Mouse (Mus musculus) spleen, adult 18-20 months (tissue): ENCODE measurements around the gene Cops7b.
"Not testable (repeated sequence)": the region's sequence is repeated elsewhere in the genome, so short reads cannot be mapped to it uniquely, and the experiment has no call there.

Source experiments
- DNase-seq, 2 experiments: peaks; one replicate each; pipeline ENCODE4 v3.0.0; 2022; ENCODE audit warnings: mixed read lengths in 2 of 2

Gene Cops7b

DNA sequence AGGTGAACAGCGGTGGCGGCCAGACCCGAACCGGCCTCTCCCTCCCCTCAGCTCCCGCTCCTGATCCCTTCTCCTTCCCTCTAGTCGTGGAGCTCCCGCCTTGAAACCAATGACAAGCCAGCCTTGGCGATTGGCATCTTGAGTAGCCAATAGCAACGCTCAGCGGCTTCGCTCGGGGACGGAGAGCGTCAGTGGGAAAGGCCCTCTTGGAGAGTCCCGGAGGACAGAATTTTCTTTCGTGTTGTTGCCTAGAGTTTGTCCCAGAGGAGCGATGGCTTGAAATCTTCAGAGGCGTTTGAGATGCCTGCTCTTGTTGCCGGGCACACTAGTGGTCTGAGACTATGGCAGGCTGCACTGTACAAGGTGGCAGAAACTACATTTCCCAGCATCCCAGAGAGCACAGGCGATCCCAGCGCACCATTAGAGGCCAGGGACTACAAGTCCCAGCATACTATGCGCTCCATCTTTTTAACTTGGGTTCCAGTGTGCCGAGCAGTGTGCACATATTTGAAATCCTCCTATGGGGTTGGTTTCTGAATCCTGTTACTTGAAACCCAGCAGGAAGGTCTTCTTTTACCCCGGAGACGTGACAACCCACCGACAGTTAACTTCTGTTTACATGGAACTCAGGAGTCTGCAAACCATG lies at the start of gene Cops7b, which contains the start of gene Pde6d:
Cops7b (plus strand) TSS at position 454 of the 646 bp plus-strand sequence.
Pde6d (minus strand) TSS at position 179 of the 646 bp plus-strand sequence.
- DNase-seq = peak; percentile 88 to 91

DNA sequence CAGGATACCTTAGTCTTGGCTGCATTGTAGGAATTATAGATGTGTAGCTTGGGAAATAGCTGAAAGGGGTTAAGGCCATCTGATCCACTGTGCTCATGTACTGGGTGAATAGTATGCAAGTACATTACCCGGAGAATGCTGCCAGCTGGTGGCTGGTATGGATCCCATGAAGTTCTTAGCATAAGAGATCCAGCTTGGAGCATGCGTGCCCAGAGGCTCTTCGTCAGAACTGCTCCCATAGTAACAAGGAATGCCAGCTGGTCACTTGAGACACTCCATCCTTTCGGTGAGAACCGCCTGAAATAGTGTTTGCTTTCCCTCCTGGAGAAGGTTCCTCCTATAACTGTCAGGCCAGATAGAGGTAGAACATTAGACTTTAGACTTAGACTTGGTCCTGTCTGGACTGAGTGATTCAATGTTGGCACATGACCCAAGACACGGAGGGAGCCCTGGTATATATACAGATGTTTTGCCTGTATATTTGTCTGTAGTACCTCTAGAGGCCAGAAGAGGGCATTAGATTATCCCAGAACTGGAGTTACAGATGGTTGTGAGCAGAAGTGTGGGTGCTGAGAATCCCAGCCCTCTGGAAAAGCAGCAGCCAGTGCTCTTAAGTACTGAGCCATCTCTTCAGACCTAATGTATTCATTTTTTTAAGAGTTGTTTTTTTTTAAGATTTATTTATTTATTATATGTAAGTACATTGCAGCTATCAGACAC lies 49.1 kb upstream of the Cops7b start:
- no peak for DNase-seq

DNA sequence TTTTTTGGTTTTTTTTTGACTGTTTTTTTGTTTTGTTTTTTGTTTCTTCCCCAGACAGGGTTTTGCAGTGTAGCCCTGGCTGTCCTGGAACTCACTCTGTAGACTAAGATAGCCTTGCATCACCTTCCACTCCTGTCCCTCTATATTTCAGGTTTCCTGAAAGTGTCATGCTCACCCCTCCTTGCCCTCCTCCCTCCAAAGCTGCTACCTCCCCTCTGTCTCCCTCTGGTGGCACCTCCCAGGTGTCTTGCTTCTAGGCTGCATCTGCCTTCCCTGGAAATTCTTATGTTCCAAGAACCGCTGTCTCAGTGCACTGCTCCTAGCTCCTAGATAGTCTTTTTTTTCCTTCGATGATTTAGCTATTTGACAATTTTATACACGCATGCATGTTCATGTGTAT lies 44.3 kb upstream of the Cops7b start:
- DNase-seq = no peak

DNA sequence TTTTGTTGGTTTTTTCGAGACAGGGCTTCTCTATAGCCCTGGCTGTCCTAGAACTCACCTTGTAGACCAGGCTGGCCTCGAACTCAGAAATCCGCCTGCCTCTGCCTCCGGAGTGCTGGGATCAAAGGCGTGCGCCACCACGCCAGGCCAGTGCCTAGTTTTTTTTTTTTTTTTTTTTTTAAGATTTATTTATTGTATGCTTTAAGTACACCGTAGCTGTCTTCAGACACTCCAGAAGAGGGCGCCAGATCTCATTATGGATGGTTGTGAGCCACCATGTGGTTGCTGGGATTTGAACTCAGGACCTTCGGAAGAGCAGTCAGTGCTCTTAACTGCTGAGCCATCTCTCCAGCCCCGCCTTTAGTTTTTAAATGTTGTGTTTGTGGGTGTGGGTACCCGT lies 43.1 kb upstream of the Cops7b start:
- DNase-seq = not testable (repeated sequence)

DNA sequence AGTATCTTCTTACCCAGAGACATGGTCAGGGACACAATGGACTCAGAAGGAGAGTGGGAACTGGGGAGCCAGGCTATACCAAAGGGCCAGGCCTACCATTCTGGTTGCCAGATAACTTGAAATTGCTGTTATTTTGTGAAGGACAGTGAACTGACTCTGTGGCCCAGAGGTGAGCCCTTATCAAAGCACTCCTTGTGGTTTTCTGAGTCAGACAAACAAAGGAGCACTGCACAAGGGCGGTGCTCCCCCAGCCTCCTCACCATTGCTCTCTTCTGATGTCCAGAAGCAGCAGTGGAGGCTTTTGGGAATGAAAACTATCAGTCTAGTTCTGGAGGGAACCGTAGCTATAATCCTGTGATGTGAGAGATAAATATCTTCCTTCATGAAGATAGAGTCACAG lies 40.1 kb upstream of the Cops7b start:
- DNase-seq = no peak

DNA sequence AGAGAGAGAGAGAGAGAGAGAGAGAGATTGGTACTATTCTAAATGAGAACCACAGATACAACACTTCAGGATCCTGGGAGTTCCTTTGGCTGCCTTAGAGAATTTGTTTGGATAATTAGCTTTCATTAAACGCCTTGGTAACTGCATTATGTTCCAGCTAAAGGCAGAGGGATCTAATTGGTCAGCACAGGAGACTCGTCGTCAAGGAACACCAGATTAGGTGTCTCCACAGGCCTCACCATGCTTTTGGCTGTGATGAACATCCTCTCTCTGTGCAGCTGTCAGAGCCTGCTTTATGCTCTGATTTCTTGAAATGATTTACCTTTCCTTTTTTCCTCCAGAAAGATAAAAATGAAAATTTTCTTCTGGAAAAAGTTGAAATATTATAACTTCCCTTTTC lies 35.9 kb upstream of the Cops7b start:
- DNase-seq = no peak

DNA sequence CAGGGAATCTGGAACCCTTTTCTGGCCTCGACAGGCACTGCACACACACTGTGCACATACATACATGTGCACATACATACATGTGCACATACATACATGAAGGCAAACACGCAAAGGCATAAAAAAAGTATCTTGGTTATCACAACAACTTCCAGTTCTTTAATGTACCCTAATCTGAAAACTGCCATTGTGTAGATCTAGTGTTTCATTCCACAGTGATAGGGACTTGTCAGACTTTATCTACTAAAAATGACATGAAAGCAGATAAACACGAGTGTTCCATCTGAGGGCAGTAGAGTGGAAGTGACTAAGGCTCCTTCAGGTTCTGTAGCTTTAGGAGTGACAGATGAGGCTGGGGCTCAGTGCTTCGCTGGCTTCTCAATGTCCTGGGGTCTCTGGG lies 31.4 kb upstream of the Cops7b start:
- DNase-seq = no peak

DNA sequence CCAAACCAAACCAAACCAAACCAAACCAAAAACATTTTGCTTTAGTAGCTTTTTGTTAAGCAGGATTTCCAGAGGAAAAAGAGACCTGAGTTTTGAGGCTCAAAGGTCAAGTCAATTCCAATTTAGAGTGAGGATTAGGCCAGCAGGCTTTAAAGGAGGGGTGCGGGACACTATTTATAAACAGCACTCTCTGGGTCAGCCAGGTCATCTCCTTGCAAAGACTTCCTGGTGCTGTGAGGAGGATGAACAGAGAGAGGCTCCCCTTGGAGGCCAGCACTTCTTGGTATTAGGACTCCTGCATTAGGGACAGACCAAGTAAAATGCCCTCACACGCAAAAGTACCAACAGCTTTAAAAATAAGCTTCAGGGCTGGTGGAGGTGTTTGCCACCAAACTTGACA lies 30.8 kb upstream of the Cops7b start:
- DNase-seq = no peak

DNA sequence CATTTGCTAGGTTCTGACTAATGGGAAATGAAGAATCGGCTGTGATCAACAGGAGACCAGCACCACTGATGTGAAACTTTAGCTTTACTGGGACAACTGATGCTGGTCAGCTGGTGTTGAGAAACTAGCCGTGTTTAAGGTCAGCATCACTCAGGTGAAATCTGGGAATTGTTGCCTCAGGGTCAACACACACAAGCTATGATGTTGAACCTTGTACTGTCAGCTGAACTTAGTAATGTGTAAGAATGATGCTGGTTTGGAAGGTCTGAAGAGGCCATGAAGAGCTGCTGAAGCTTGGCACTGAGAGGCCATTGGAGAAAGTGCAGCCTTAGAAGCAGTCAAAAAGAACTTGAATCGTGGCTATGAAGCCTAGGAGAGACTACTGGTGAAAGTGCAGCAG lies 27.0 kb upstream of the Cops7b start:
- DNase-seq = no peak

DNA sequence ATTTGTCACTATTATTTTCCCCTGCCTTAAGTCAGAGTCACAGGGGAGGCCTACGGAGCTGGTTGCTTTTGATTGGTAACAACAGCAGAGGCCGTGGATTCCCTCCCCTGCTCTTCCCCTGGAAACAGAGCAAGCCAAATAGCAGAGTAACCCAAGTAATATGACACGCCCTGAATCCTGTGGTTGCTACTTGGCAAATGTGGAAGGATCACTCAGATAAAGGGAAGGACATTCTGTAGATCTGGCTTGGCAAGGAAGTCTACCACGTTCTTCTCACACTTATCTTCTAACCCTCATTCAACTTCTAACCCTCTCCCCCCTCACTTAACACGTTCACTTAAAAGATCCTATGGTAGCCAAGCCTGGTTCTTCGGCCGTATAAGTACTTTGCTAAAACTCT lies 24.8 kb upstream of the Cops7b start:
- no peak for DNase-seq

DNA sequence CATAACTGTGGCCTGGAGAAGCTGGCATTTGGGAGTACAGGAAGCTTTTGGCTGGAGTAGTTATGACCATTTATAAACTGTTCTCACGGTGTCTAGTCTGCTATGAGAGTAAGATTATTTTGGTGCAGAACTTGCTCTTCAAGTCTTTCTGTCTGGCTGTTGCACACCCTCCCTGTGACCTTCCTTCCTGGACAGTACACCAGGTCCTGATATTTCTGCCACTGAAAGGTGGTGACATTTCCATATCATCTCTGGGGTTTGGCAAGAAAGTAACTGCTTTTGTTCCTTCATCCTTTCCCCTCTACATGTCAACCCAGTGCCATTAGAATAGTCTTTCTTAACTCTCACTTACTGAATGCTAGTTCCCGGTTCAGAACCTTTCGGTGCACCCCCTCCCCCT lies 23.5 kb upstream of the Cops7b start:
- DNase-seq = no peak

DNA sequence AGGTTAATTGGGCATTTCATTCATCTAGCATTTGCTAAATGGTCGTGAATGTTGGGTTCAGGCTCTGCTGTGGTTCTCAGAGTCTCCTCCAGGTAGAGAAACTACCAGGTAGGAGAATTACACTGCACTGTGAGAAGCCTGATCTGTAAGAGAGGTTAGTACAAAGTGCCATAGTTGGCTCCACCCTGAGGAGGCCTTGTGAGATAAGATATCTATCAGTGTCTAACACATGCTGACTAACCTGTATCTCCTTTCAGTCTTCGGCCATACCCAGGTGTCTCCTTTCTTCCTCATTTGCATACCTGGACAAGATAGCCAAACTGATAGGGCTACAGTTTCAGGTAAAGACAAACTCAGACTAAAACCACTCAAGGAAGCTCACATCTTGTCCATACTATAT lies 20.0 kb upstream of the Cops7b start:
- DNase-seq = no peak

DNA sequence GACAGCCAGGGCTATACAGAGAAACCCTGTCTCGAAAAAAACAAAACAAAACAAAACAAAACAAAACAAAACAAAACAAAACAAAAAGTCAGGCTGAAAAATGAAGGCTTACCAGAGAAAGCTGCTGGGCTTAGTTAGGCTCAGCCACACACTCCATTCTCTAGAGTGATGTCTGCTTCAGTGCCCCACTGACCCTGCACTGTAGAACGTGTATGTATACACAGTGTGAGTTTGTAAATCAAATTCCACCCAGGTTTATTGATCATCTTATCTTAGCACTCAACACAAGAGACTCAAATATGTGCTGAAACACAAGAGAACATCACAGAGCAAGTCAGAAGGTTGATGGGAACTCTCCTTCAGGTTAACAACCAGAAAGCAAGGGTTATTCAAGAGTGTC lies 14.3 kb upstream of the Cops7b start:
- no peak for DNase-seq

DNA sequence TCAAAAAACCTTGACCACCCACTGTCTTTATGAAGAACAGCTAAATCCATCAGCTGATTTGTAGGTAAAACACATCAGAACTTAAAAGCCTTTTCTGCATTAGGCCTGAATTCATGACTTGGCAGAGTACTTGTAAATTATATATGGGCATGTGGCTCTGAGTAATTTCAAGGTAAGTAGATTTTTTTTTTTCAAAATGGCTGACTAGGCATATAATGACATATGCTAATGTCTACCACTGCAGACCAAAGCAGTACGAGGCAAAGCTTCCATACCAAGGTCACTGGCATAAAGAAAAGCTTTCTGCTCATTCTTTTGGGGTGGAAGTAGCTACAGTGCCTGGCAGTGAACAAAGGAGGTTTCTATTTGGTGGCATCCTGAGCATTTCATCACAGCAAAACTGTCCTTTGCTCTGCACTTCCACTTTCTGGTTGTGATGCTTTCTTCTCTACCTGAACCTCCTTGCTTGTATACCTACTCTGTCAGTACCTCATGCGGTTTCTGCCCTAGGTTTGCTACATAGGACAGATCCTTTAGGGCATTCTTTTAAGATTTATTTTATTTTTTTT lies 13.3 kb upstream of the Cops7b start:
- DNase-seq = no peak

DNA sequence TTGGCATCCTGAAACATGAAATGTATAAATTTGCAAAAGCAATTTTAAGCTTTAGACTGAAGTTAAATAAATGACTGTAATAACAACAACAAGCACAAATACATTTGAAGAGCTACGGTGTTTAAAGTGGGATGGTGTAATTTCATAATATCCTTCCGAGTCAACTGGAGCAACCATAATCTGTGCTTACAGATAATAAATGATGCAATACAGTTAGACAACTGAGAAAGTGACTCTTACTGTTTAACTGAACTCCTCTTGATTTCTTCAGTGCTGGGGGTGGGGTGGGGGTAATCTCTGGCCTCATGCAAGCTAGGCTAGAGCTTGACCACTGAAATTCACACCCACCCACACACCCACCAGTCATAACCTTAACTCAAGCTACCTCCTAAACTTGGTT lies 11.3 kb upstream of the Cops7b start:
- DNase-seq = no peak

DNA sequence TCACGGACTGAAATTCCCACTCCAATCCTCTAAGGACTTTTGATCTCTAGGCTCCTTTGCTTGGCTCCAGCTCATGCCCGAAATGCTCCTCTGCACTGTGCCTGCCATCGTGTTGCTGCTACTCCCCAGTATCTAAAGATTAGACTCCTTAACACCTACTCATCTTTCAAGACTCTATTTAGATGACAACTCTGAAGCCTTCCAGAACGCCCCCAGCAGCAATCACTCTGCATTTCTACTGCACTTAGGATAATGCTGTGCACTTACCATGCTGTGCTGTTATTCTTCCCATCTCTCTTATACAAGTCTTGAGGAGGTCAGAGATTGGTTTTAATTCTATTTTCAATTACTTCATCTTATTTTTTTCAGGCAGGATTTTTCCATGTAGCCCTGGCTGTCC lies 10.8 kb upstream of the Cops7b start:
- DNase-seq = no peak

DNA sequence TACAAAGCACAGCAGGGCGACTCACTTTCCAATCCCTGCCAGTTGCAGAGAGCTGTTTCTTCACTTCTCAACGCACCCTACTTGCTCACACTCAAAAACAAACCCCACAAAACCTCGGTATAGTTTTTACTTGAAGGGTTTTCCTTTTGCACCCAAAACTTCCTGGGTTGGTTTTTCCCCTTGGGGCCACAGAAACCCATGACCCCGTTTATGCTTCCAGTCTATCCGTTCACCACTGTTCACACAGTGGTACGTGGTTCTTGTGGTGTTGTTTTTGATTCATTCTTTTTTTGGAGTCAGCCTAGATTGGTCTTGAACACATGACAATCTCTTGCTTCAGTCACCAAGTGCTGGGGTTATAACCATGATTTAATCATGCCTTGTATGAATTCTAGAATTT lies 2.3 kb upstream of the Cops7b start:
- no peak for DNase-seq

DNA sequence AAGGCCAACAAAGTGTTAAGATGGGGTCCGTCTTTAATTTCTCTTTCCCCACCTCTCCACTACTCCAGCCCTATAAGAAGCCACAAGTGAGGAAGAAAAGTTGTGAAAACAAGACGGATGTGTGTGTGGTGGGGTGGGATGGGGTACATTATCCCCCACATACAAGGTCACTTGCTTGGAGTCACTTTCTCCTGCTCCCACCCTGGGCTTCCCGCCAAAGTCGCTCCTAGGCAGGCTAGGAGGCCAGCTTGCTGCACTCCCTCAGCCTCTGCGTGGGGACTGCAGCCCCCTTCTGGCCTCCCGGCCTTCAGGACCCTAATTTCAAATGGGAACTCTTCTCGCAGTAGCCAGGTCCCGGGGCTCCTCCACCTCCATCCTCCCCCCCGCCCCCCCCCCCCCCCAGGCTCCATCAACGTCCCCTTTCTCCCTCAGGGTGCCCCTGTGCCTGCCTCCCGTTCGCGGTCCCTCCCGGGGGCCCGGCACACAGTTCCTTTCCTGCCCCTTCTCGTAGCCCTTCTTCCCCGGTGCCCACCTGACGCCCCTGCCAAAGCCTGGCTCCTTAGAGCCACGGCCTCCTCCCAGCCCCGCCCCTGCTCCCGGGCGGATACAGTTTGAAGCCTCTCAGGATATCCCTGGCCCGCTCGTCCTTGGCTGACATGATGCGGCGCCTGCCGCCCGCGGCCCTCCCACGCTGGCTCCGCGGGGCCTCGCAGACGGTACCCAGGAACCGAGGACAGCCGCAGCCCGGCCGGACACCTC lies 833 bp upstream of the Cops7b start:
- DNase-seq = peak in 1 of 2 experiments; percentile 15

DNA sequence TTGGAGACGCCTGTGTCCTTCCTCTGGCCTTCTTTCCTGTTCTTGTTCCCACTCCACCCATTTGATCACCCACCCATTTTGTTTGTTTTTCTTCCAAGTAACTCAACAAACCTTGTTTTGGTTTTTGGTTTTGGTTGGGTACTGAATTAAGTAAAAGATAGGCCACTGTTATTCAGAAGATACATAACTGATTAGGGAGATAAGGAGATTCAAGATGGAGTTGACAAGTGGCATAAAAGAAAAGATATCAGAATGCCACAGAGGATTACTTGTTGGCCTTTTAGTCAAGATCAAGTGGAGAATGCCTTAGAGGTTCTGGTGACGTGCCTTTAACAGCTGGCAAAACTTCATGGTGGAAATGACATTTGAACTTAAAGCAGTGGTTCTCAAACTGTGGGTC lies 1.0 kb downstream of the Cops7b start:
- DNase-seq = no peak

DNA sequence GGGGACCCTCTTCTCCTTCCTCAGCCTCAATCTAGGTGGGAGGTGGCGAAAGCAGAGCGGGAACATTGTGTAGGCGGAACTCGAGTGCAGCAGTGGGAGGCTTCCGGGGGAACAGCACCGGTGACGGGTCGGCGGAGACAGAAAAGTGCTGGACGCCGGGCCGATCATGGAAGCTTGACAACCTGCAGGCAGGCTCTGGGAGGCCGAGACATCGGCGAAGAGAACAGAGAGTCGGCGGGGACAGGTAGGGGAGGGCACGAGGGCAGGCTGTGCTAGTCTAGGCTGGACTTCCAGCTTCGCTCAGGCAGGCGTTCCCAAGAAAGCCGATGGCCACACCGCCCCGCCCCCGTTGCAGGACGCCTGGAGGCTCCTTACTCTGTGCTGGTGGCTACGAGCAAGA lies 4.3 kb downstream of the Cops7b start:
- DNase-seq = peak; percentile 52 to 73

DNA sequence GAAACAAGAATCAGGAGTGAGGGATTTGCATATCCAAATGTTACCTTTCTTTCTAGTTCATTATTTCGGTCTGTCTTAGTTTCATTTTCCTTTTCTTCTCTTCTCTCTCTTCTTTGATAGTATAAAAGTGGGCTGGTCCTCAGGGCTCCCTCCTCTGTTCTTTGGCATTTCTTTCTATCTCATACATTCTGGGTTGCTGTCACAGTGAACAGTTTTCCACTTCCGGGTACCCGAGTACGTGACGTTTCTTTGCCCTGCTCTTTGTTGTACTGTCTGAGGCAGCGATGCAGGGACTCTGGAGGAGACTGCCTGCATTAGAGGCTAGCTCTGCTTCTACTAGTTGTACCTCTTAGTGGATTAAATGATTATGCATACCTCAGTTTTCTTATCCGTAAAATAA lies 11.8 kb downstream of the Cops7b start:
- no peak for DNase-seq

DNA sequence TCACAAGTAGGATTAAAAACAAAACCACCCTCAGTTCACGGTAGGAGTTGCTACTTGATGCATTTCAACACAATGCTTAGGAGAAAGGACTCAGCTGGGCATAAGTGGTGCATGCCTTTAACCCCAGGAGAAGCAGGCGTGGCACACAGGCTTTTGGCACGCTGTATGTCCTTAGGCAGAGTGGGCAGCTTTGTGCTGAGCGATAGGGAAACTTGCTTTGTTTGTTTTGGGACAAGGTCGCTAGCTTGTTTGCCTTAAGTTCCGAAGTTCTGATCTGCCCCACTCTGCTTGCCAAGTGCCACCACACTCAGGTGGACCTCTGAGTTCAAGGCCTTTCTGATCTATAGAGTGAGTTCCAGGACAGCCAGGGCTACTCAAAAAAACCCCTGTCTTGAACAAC lies 12.6 kb downstream of the Cops7b start:
- DNase-seq = no peak

DNA sequence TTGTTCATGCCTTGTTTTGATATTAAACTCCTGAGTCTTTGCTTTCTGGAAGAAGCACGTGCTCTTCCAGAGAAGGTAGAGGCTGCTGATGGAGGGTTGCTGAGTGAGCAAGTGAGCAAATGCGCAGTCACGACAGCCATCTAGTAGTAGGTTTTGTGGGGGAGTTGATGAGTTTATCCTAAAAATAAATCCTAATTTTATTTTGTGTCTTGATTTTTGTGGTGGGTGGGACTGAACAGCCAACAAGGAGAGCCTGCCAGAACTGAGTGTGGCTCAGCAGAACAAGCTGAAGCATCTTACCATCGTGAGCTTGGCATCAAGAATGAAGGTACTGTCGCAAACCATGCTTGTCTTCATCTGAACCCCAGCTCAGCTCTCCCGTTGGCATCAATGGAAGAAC lies 13.8 kb downstream of the Cops7b start:
- no peak for DNase-seq

DNA sequence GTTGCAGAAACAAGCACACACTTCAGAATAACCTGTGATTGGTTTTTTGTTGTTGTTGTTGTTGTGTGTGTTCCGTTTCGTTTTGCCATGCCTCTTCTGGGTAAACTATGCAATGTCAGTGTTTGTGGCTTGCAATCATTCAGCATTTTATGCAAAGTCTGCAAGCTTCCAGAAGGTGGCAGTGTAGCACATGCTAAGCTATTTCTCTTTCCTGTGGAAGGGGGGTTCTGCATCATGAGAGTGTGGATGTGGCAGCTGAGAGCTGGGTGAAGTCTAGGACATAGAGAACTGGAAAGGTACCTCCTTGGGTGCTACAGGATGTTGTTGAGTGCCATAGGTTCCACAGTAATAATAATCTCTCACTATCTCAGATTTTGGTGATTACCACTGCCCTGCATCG lies 15.8 kb downstream of the Cops7b start:
- DNase-seq = no peak
